Mouse (Mus musculus) liver, postnatal 0 days (tissue): ENCODE results near the gene Cpeb3.

Source experiments
- CTCF ChIP-seq: sonication (generic); IDR thresholded peaks from 2 replicates; pipeline ENCODE4 v1.5.1; 2016; ENCODE audit warnings: antibody characterized with exemption, low read depth
- EP300 ChIP-seq: IDR thresholded peaks from 2 replicates; pipeline ENCODE4 v1.6.1; 2016; ENCODE audit warnings: antibody characterized with exemption, low read depth, mild to moderate bottlenecking

GRCm38 (mm10) chr19:37057161-37057905 is 151.1 kb downstream of the Cpeb3 start:
- TF ChIP-seq CTCF (no peak), EP300 (no peak)
